Mouse (Mus musculus) heart, embryonic 13.5 days (tissue): ENCODE measurements around the gene Sostdc1. TPM values are rescaled to one million over a fixed set of nuclear protein-coding genes. Genes with fewer than 3 reads are reported as not detected.

Experiments used
- polyA plus RNA-seq: library from polyadenylated mRNA; unstranded; fragments of >200 nt; fragmentation: Nextera tagmentation; extraction: Ambion mirVana; gene quantifications from 2 replicates; pipeline ENCODE4 v1.2.1, GENCODE M21; 2015

Sostdc1 gene
- polyA plus RNA-seq, 1 experiment from 2014 or later: 0.21 TPM

Other genes starting within 250 kb of the Sostdc1 start
- 25.8 and 25.9 TPM in 2 replicates for gene Ankmy2, start 157.0 kb upstream of the Sostdc1 start, polyA plus RNA-seq
- gene Bzw2, start 156.1 kb upstream of the Sostdc1 start, polyA plus RNA-seq: 201 and 202 TPM in 2 replicates
- gene Lrrc72, start 60.7 kb upstream of the Sostdc1 start, polyA plus RNA-seq: not detected in 2 replicates
- 9.3 and 9.9 TPM in 2 replicates for gene Ispd, start 67.3 kb downstream of the Sostdc1 start, polyA plus RNA-seq
- gene D630036H23Rik, start 68.0 kb downstream of the Sostdc1 start, polyA plus RNA-seq: 0.92 and 1.3 TPM in 2 replicates